Mouse (Mus musculus): ENCODE data around the gene Tmem161a. TPM values are rescaled to one million over a fixed set of nuclear protein-coding genes. Genes with fewer than 3 reads are reported as not detected.

Gene Tmem161a
- total RNA-seq, 1 experiment, result 73.9 TPM

DNA sequence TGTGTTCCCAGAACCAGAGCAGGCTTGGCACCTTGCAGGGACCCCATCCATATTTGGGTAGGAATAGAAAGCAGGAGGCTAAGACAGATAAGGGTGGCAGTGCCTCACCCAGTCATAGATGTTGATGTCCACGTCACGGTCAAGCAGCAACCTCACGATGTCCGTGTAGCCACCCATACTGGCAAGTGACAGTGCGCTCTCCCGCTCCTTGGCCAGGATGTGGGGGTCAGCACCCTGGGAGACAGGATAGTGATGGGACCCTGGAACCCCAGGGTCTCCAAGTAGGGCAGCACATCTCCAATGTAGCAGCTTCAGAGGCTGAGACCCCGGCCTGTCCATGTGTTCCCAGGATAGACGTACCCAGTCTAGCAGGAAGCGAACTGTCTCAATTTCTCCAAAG lies 37.2 kb upstream of the Tmem161a start:
- Histone ChIP-seq H3K4me3 (ENCODE audit: insufficient read depth in 1 of 2, low read depth in 1 of 2, low read length in 2 of 2, poor library complexity in 1 of 2, severe bottlenecking in 1 of 2) (no peak overlapping the region), H3K27ac (ENCODE audit: insufficient read depth, low read depth, low read length, poor library complexity, severe bottlenecking) (no peak overlapping the region)

DNA sequence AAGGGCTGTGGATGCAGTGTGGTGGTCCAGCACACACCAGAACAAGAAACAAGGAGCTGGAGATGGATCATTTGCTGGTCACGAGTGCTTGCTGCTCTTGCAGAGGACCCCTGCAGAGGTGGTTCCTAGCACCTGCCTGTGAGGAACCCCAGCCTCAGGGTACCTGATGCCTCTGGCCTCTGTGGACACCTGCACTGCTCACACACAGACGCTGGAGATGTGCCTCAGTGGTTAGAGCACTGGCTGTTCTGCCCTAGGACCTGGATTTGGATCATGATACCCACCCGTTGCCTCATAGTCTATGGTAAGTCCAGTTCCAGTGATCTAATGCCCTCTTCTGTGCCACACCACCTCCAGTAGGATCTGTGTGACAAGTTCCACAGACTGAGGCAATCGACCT lies 35.6 kb upstream of the Tmem161a start:
- 0 out of 4 replicates have a peak, but pooled peaks cover 0 to 7% of the 10 kb centered on the region in 2 experiments for H3K4me1 ChIP-seq (ENCODE audit: control insufficient read depth in 2 of 2, insufficient read depth in 2 of 2, low read length in 2 of 2, poor library complexity in 1 of 2)
- H3K27ac ChIP-seq (ENCODE audit: insufficient read depth, low read depth, low read length, poor library complexity, severe bottlenecking), result no peak overlapping the region
- peaks cover 29% of the 10 kb centered on the region for H3K36me3 ChIP-seq (ENCODE audit: control insufficient read depth, insufficient read depth, low read length, poor library complexity, severe bottlenecking)
- no peak overlapping the region for H3K4me3 ChIP-seq (ENCODE audit: insufficient read depth in 1 of 2, low read depth in 1 of 2, low read length in 2 of 2, poor library complexity in 1 of 2, severe bottlenecking in 1 of 2)
- no peak for DNase-seq (ENCODE audit: low read depth, low spot score)
- in situ Hi-C loops (cut with MboI; ENCODE audit: low sequenced_read_pairs in 2 of 2, unreplicated experiment in 2 of 2), result no loop called here
- H3K9ac ChIP-seq (ENCODE audit: insufficient read depth, low read depth, low read length, poor library complexity, severe bottlenecking), result no peak overlapping the region
- TF ChIP-seq ZC3H11A (IDR thresholded peaks at IDR 0.05; ENCODE audit: borderline replicate concordance, low read depth, low read length) (no peak), ZNF384 (IDR thresholded peaks at IDR 0.05; ENCODE audit: low read depth, low read length) (no peak), MAFK (IDR thresholded peaks at IDR 0.05; ENCODE audit: insufficient read depth, low read depth, low read length) (no peak), HCFC1 (IDR thresholded peaks at IDR 0.05; ENCODE audit: borderline replicate concordance, insufficient read depth, low read length) (no peak), CHD2 (IDR thresholded peaks at IDR 0.05; ENCODE audit: low read depth, low read length) (no peak)
- no peaks in the 10 kb centered on the region for H3K9me3 ChIP-seq (ENCODE audit: control insufficient read depth, insufficient read depth, low read depth, low read length)

More for the DNA sequence above, 37.2 kb upstream of the Tmem161a start:
- Histone ChIP-seq H3K9ac (ENCODE audit: insufficient read depth, low read depth, low read length, poor library complexity, severe bottlenecking) (no peak overlapping the region), H3K9me3 (ENCODE audit: control insufficient read depth, insufficient read depth, low read depth, low read length) (no peaks in the 10 kb centered on the region), H3K4me1 (ENCODE audit: control insufficient read depth in 2 of 2, insufficient read depth in 2 of 2, low read length in 2 of 2, poor library complexity in 1 of 2) (0 out of 4 replicates have a peak, but pooled peaks cover 0 to 5% of the 10 kb centered on the region in 2 experiments), H3K36me3 (ENCODE audit: control insufficient read depth, insufficient read depth, low read length, poor library complexity, severe bottlenecking) (peaks cover 29% of the 10 kb centered on the region)
- in situ Hi-C loops (cut with MboI; ENCODE audit: low sequenced_read_pairs in 2 of 2, unreplicated experiment in 2 of 2), result no loop called here
- no peak for DNase-seq (ENCODE audit: low read depth, low spot score)
- no peak for TF ChIP-seq CHD2 (IDR thresholded peaks at IDR 0.05; ENCODE audit: low read depth, low read length)
- TF ChIP-seq HCFC1 (IDR thresholded peaks at IDR 0.05; ENCODE audit: borderline replicate concordance, insufficient read depth, low read length), result no peak
- no peak for TF ChIP-seq ZC3H11A (IDR thresholded peaks at IDR 0.05; ENCODE audit: borderline replicate concordance, low read depth, low read length)
- no peak for TF ChIP-seq ZNF384 (IDR thresholded peaks at IDR 0.05; ENCODE audit: low read depth, low read length)
- TF ChIP-seq MAFK (IDR thresholded peaks at IDR 0.05; ENCODE audit: insufficient read depth, low read depth, low read length), result no peak

DNA sequence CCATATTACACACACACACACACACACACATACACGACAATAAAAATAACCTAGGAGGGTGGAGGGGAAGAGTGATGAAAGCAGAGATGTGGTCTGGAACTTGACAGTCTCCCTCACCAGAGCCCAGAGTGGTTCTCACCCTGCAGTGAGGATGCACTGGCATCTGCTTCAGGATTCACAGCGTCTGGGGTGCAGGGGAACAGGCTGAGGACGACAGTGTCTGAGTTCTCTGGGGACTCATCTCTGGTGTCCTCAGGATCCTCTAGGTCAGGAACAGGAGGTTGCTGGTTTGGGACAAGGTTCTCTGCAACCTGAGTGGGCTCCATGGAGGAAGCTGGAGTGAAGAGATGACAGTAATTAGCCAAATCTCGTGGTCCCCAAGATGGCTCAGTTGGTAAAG lies 34.3 kb upstream of the Tmem161a start:
- no peak overlapping the region for H3K4me3 ChIP-seq (ENCODE audit: insufficient read depth in 1 of 2, low read depth in 1 of 2, low read length in 2 of 2, poor library complexity in 1 of 2, severe bottlenecking in 1 of 2)
- H3K27ac ChIP-seq (ENCODE audit: insufficient read depth, low read depth, low read length, poor library complexity, severe bottlenecking), result no peak overlapping the region
- 0 out of 4 replicates have a peak, but pooled peaks cover 0 to 4% of the 10 kb centered on the region in 2 experiments for H3K4me1 ChIP-seq (ENCODE audit: control insufficient read depth in 2 of 2, insufficient read depth in 2 of 2, low read length in 2 of 2, poor library complexity in 1 of 2)
- no peak for DNase-seq (ENCODE audit: low read depth, low spot score)
- H3K36me3 ChIP-seq (ENCODE audit: control insufficient read depth, insufficient read depth, low read length, poor library complexity, severe bottlenecking), result peaks cover 30% of the 10 kb centered on the region
- TF ChIP-seq CHD2 (IDR thresholded peaks at IDR 0.05; ENCODE audit: low read depth, low read length), result no peak
- TF ChIP-seq HCFC1 (IDR thresholded peaks at IDR 0.05; ENCODE audit: borderline replicate concordance, insufficient read depth, low read length), result no peak
- no peak for TF ChIP-seq MAFK (IDR thresholded peaks at IDR 0.05; ENCODE audit: insufficient read depth, low read depth, low read length)
- no peak for TF ChIP-seq ZNF384 (IDR thresholded peaks at IDR 0.05; ENCODE audit: low read depth, low read length)
- TF ChIP-seq ZC3H11A (IDR thresholded peaks at IDR 0.05; ENCODE audit: borderline replicate concordance, low read depth, low read length), result no peak
- H3K9ac ChIP-seq (ENCODE audit: insufficient read depth, low read depth, low read length, poor library complexity, severe bottlenecking), result no peak overlapping the region
- no peaks in the 10 kb centered on the region for H3K9me3 ChIP-seq (ENCODE audit: control insufficient read depth, insufficient read depth, low read depth, low read length)
- in situ Hi-C loops (cut with MboI; ENCODE audit: low sequenced_read_pairs in 2 of 2, unreplicated experiment in 2 of 2), result no loop called here

DNA sequence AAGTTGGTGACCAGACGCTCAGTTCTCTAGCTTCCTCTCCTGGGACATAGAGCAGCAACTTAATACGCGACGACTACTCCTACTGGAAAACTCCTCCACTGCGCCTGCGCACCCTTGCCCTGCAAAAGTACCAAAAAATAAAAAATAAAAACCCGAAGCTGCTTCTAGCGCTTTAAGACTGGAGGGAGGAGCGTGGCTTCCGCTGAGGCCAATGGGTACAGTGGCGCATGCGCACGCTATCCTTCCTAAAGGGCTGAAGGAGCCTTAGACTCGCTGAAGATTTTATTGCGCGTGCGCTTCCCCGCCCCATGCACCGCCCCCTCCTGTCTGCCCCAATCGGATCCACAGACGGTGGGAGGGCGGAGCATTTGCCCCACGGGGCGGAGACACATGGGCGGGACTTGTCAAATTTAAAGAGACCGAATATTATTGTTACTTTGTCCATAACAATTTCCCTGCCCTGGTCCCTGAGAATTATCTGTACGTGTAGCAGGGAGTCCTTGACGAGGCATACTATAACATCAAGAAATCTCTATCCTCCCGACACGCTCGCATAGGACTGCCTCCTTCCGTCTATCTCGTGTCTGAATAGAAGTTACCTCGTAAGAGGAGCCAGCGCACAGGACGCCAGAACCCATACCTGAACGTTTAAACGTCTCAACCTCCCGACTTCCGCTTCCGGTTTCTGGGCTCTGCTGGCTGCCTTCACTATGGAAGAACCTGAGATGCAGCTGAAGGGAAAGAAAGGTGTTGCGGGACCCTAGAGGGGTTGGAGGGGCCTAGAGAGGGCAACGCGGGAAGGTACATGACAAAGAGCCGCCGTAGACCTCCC lies 32.9 kb upstream of the Tmem161a start, which contains the start of the genes Rfxank, Borcs8 and Mef2b:
Gene Rfxank, minus strand, starts transcription at position 129 of the 832 bp plus-strand sequence.
Gene Borcs8, plus strand, starts transcription at position 474 of the 832 bp plus-strand sequence.
Gene Mef2b, plus strand, starts transcription at position 686 of the 832 bp plus-strand sequence.
- Histone ChIP-seq H3K36me3 (ENCODE audit: control insufficient read depth, insufficient read depth, low read length, poor library complexity, severe bottlenecking) (peaks cover 16% of the 10 kb centered on the region), H3K27ac (ENCODE audit: insufficient read depth, low read depth, low read length, poor library complexity, severe bottlenecking) (0 out of 2 replicates have a peak within 1 kb of the TSS, but pooled peaks have one; percentile 65), H3K4me3 (ENCODE audit: insufficient read depth in 1 of 2, low read depth in 1 of 2, low read length in 2 of 2, poor library complexity in 1 of 2, severe bottlenecking in 1 of 2) (peak within 1 kb of the TSS; percentile 98 to 99), H3K9me3 (ENCODE audit: control insufficient read depth, insufficient read depth, low read depth, low read length) (no peaks in the 10 kb centered on the region), H3K4me1 (ENCODE audit: control insufficient read depth in 2 of 2, insufficient read depth in 2 of 2, low read length in 2 of 2, poor library complexity in 1 of 2) (0 out of 4 replicates have a peak, but pooled peaks cover 0 to 4% of the 10 kb centered on the region in 2 experiments), H3K9ac (ENCODE audit: insufficient read depth, low read depth, low read length, poor library complexity, severe bottlenecking) (peak within 1 kb of the TSS; percentile 95)
- in situ Hi-C loops (cut with MboI; ENCODE audit: low sequenced_read_pairs in 2 of 2, unreplicated experiment in 2 of 2), result no loop called here
- TF ChIP-seq CHD2 (IDR thresholded peaks at IDR 0.05; ENCODE audit: low read depth, low read length) (no peak), ZNF384 (IDR thresholded peaks at IDR 0.05; ENCODE audit: low read depth, low read length) (no peak), MAFK (IDR thresholded peaks at IDR 0.05; ENCODE audit: insufficient read depth, low read depth, low read length) (no peak), ZC3H11A (IDR thresholded peaks at IDR 0.05; ENCODE audit: borderline replicate concordance, low read depth, low read length) (no peak), HCFC1 (IDR thresholded peaks at IDR 0.05; ENCODE audit: borderline replicate concordance, insufficient read depth, low read length) (0 out of 2 replicates have a peak, but pooled peaks have one; percentile 35)
- peak; percentile 99 for DNase-seq (ENCODE audit: low read depth, low spot score)
